Mouse (Mus musculus) neural tube, embryonic 11.5 days (tissue): ENCODE data around the gene Zmynd12. TPM values are rescaled to one million over a fixed set of nuclear protein-coding genes. Genes with fewer than 3 reads are reported as not detected.
A peak's percentile ranks its signal among the peaks of the same experiment; 100 is the strongest.

Experiments
- ATAC-seq: fragments of 200-750 bp; cut with Nextera tagmentation; 2 replicates; pipeline ENCODE4 v1.8.0; 2017; ENCODE audit warnings: moderate number of reproducible peaks, mild to moderate bottlenecking, moderate TSS enrichment, moderate library complexity; ENCODE audit not compliant: insufficient read depth, low FRiP score, low TSS enrichment
- DNase-seq: peaks from one replicate; pipeline ENCODE4 v3.0.0-alpha.2; 2015; ENCODE audit warnings: low spot score
- H3K27ac ChIP-seq: fragments of 300-500 bp; sonication (generic); 2 replicates; pipeline ENCODE4 v1.5.1; 2014; ENCODE audit warnings: low read depth, mild to moderate bottlenecking, low read length
- H3K27me3 ChIP-seq: fragments of 300-500 bp; sonication (generic); 2 replicates; pipeline ENCODE4 v1.6.1; 2014; ENCODE audit warnings: mild to moderate bottlenecking, low read length, mixed read lengths; ENCODE audit not compliant: control insufficient read depth, insufficient read depth
- H3K36me3 ChIP-seq: fragments of 300-500 bp; sonication (generic); 2 replicates; pipeline ENCODE4 v1.6.1; 2014; ENCODE audit warnings: mild to moderate bottlenecking, low read length, moderate library complexity, mixed read lengths; ENCODE audit not compliant: control insufficient read depth, insufficient read depth
- H3K4me1 ChIP-seq: fragments of 300-500 bp; sonication (generic); 2 replicates; pipeline ENCODE4 v1.6.1; 2014; ENCODE audit warnings: low read length, mixed read lengths; ENCODE audit not compliant: control insufficient read depth, insufficient read depth
- H3K4me2 ChIP-seq: fragments of 300-500 bp; sonication (generic); 2 replicates; pipeline ENCODE4 v1.6.1; 2014; ENCODE audit warnings: low read depth, mild to moderate bottlenecking, moderate library complexity
- H3K4me3 ChIP-seq: fragments of 300-500 bp; sonication (generic); 2 replicates; pipeline ENCODE4 v1.5.1; 2014; ENCODE audit warnings: low read depth, low read length
- H3K9ac ChIP-seq: fragments of 300-500 bp; sonication (generic); 2 replicates; pipeline ENCODE4 v1.6.1; 2014; ENCODE audit warnings: mild to moderate bottlenecking, low read length
- H3K9me3 ChIP-seq: fragments of 300-500 bp; sonication (generic); 2 replicates; pipeline ENCODE4 v1.6.1; 2016; ENCODE audit warnings: low read length; ENCODE audit not compliant: control insufficient read depth
- WGBS: fragments of 180-500 bp; shearing (Covaris S2); extraction: QIAGEN DNeasy Blood & Tissue Kit; methylation state at CpG from one replicate; pipeline ENCODE4 v1.1.7; 2014; 5-methylcytosine and 5-hydroxymethylcytosine counted together
- polyA plus RNA-seq: library from polyadenylated mRNA; unstranded; fragments of >200 nt; fragmentation: Nextera tagmentation; extraction: Ambion mirVana; gene quantifications from 2 replicates; pipeline ENCODE4 v1.2.1, GENCODE M21; 2014

The Zmynd12 gene
- polyA plus RNA-seq, 1 experiment from 2014 or later, result not detected

GRCm38 (mm10) chr4:119460296-119460695, 37.7 kb downstream of the Zmynd12 start:
- no peaks in the 10 kb centered on the region for H3K9me3 ChIP-seq
- DNase-seq, result no peak
- no peak overlapping the region for H3K27ac ChIP-seq
- H3K4me2 ChIP-seq, result no peak overlapping the region
- H3K4me3 ChIP-seq, result no peak overlapping the region
- 64% methylated on average over 5 of the region's 5 CpGs for WGBS
- H3K36me3 ChIP-seq, result no peaks in the 10 kb centered on the region
- no peaks in the 10 kb centered on the region for H3K27me3 ChIP-seq
- no peak overlapping the region for H3K9ac ChIP-seq
- ATAC-seq, result no peak
- H3K4me1 ChIP-seq, result 0 out of 2 replicates have a peak, but pooled peaks cover 2% of the 10 kb centered on the region

- Histone ChIP-seq H3K9me3 (no peaks in the 10 kb centered on the region), H3K36me3 (no peaks in the 10 kb centered on the region), H3K27me3 (no peaks in the 10 kb centered on the region), H3K4me1 (0 out of 2 replicates have a peak, but pooled peaks cover 2% of the 10 kb centered on the region), H3K9ac (no peak overlapping the region), H3K27ac (no peak overlapping the region), H3K4me3 (no peak overlapping the region), H3K4me2 (no peak overlapping the region)
- DNase-seq (no peak), ATAC-seq (peak; percentile 48)
- WGBS, result 48% methylated on average over 8 of the region's 8 CpGs
Observed at GRCm38 (mm10) chr4:119460728-119461141, 38.1 kb downstream of the Zmynd12 start.

GRCm38 (mm10) chr4:119462457-119462856, 39.8 kb downstream of the Zmynd12 start:
- Histone ChIP-seq H3K36me3 (no peaks in the 10 kb centered on the region), H3K9ac (no peak overlapping the region), H3K4me2 (no peak overlapping the region), H3K9me3 (no peaks in the 10 kb centered on the region), H3K27ac (no peak overlapping the region), H3K4me1 (0 out of 2 replicates have a peak, but pooled peaks cover 2% of the 10 kb centered on the region), H3K27me3 (no peaks in the 10 kb centered on the region), H3K4me3 (no peak overlapping the region)
- ATAC-seq (no peak), DNase-seq (no peak)
- WGBS, result 89% methylated on average over 3 of the region's 3 CpGs

- DNase-seq (peak; percentile 51), ATAC-seq (peak; percentile 41)
- H3K9ac ChIP-seq, result no peak overlapping the region
- no peaks in the 10 kb centered on the region for H3K27me3 ChIP-seq
- H3K4me1 ChIP-seq, result 0 out of 2 replicates have a peak, but pooled peaks cover 2% of the 10 kb centered on the region
- H3K4me2 ChIP-seq, result no peak overlapping the region
- H3K4me3 ChIP-seq, result no peak overlapping the region
- no peak overlapping the region for H3K27ac ChIP-seq
- H3K9me3 ChIP-seq, result no peaks in the 10 kb centered on the region
- WGBS, result 59% methylated on average over 11 of the region's 11 CpGs
- no peaks in the 10 kb centered on the region for H3K36me3 ChIP-seq
Observed at GRCm38 (mm10) chr4:119462858-119463755, 40.5 kb downstream of the Zmynd12 start.

- no peak for ATAC-seq
- no peaks in the 10 kb centered on the region for H3K36me3 ChIP-seq
Observed at GRCm38 (mm10) chr4:119463756-119464419, 41.3 kb downstream of the Zmynd12 start.

GRCm38 (mm10) chr4:119465841-119466240, 43.2 kb downstream of the Zmynd12 start:
- no peaks in the 10 kb centered on the region for H3K9me3 ChIP-seq
- no peak overlapping the region for H3K4me3 ChIP-seq
- H3K9ac ChIP-seq, result no peak overlapping the region
- H3K4me1 ChIP-seq, result 0 out of 2 replicates have a peak, but pooled peaks cover 2% of the 10 kb centered on the region
- no peak for ATAC-seq
- H3K27ac ChIP-seq, result no peak overlapping the region
- no peaks in the 10 kb centered on the region for H3K36me3 ChIP-seq
- H3K4me2 ChIP-seq, result no peak overlapping the region
- WGBS, result 85% methylated on average over 5 of the region's 5 CpGs
- H3K27me3 ChIP-seq, result no peaks in the 10 kb centered on the region
- DNase-seq, result no peak

More at GRCm38 (mm10) chr4:119463756-119464419, 41.3 kb downstream of the Zmynd12 start:
- WGBS, result 84% methylated on average over 13 of the region's 13 CpGs
- Histone ChIP-seq H3K27me3 (no peaks in the 10 kb centered on the region), H3K9me3 (no peaks in the 10 kb centered on the region), H3K9ac (no peak overlapping the region), H3K27ac (no peak overlapping the region), H3K4me3 (no peak overlapping the region), H3K4me2 (no peak overlapping the region), H3K4me1 (0 out of 2 replicates have a peak, but pooled peaks cover 2% of the 10 kb centered on the region)
- no peak for DNase-seq

GRCm38 (mm10) chr4:119467720-119468380, 45.2 kb downstream of the Zmynd12 start:
- H3K4me3 ChIP-seq, result no peak overlapping the region
- H3K9me3 ChIP-seq, result no peaks in the 10 kb centered on the region
- H3K36me3 ChIP-seq, result no peaks in the 10 kb centered on the region
- H3K27me3 ChIP-seq, result no peaks in the 10 kb centered on the region
- ATAC-seq (no peak), DNase-seq (no peak)
- H3K4me1 ChIP-seq, result 0 out of 2 replicates have a peak, but pooled peaks cover 2% of the 10 kb centered on the region
- H3K27ac ChIP-seq, result no peak overlapping the region
- WGBS, result 89% methylated on average over 16 of the region's 16 CpGs
- H3K9ac ChIP-seq, result no peak overlapping the region
- H3K4me2 ChIP-seq, result no peak overlapping the region

GRCm38 (mm10) chr4:119472545-119472944, 49.9 kb downstream of the Zmynd12 start:
- Histone ChIP-seq H3K4me3 (no peak overlapping the region), H3K9ac (no peak overlapping the region), H3K4me1 (no peaks in the 10 kb centered on the region), H3K36me3 (no peaks in the 10 kb centered on the region), H3K27ac (no peak overlapping the region), H3K27me3 (no peaks in the 10 kb centered on the region), H3K4me2 (no peak overlapping the region), H3K9me3 (no peaks in the 10 kb centered on the region)
- WGBS, result 90% methylated on average over 9 of the region's 9 CpGs
- DNase-seq (no peak), ATAC-seq (no peak)
